Mouse (Mus musculus) testis, adult 2 months (tissue): Measurements from ENCODE around the gene Ndufb8. TPM values are rescaled to one million over a fixed set of nuclear protein-coding genes. Genes with fewer than 3 reads are reported as not detected.

Source experiments
- H3K27ac ChIP-seq: fragments of 200-500 bp; 2 replicates; pipeline ENCODE4 v1.5.1; 2012; ENCODE audit warnings: low read depth, low read length; ENCODE audit not compliant: control insufficient read depth, insufficient read depth
- H3K27me3 ChIP-seq: fragments of 200-500 bp; 2 replicates; pipeline ENCODE4 v1.6.1; 2012; ENCODE audit warnings: mild to moderate bottlenecking, low read length, moderate library complexity; ENCODE audit not compliant: control insufficient read depth, insufficient read depth
- H3K36me3 ChIP-seq: fragments of 200-500 bp; 2 replicates; pipeline ENCODE4 v1.6.1; 2012; ENCODE audit warnings: mild to moderate bottlenecking, low read length; ENCODE audit not compliant: control insufficient read depth, insufficient read depth
- H3K4me1 ChIP-seq: fragments of 200-500 bp; 2 replicates; pipeline ENCODE4 v1.6.1; 2012; ENCODE audit warnings: low read length; ENCODE audit not compliant: control insufficient read depth, insufficient read depth
- H3K4me3 ChIP-seq: fragments of 200-500 bp; 2 replicates; pipeline ENCODE4 v1.5.1; 2012; ENCODE audit warnings: low read depth, mild to moderate bottlenecking, low read length, moderate library complexity, mixed read lengths; ENCODE audit not compliant: control insufficient read depth
- CTCF ChIP-seq: fragments of 200-500 bp; IDR thresholded peaks from 2 replicates; pipeline ENCODE4 v1.5.1; 2012; ENCODE audit warnings: low read depth, mild to moderate bottlenecking, inconsistent platforms, low read length, moderate library complexity; ENCODE audit not compliant: control insufficient read depth, insufficient read depth, insufficient replicate concordance
- POLR2A ChIP-seq: fragments of 200-500 bp; IDR thresholded peaks from 2 replicates; pipeline ENCODE4 v1.6.1; 2012; ENCODE audit warnings: low read depth, mild to moderate bottlenecking, inconsistent platforms, low read length, moderate library complexity; ENCODE audit not compliant: control insufficient read depth
- polyA plus RNA-seq: library from polyadenylated mRNA; depleted of rRNA; stranded (reverse); fragments of >200 nt; gene quantifications from 2 replicates; pipeline ENCODE4 v1.2.3, GENCODE M21; 2012

Ndufb8 gene
- polyA plus RNA-seq, 1 experiment: 616 TPM

DNA sequence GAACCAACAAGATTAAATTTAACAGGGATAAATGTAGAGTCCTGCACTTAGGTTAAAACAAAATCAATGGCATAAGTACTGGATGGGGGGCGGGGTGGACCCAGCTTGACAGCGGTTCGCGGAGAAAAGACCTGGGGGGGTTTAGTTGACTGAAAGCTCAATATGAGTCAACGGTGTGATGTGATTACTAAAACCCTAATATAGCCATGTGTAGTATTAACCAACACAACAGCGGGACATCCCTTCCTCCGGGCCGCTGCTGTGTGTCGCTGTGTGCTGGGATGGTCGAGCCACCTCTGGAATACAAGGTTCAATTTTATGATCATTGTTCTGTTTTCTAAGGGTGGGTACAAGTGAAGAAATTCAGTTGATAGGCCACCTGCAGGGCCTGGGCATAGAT, 26.9 kb upstream of the Ndufb8 start:
- no peaks in the 10 kb centered on the region for H3K36me3 ChIP-seq
- H3K4me3 ChIP-seq: no peak overlapping the region
- H3K27me3 ChIP-seq: no peaks in the 10 kb centered on the region
- no peaks in the 10 kb centered on the region for H3K4me1 ChIP-seq
- TF ChIP-seq CTCF (no peak), POLR2A (no peak)
- no peak overlapping the region for H3K27ac ChIP-seq

DNA sequence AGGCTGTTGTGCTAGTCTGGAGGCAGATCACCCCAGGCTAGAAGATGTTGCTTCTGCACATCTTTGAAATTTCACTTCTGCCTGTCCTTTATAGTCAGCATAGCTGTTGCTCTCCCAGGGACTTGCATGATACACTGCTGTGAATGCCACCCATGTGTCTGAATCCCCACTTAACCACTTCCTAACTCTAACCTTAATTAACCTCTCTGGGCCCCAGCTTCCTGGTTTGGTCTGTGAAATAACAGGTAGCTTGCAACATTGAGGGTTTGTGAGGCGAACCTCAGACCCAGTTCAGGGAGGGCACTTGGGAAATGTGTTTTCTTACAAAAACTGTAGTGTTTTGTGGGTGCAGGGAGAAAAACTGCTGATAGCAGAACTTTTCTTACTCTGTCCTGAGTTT, 22.8 kb upstream of the Ndufb8 start:
- TF ChIP-seq CTCF (no peak), POLR2A (no peak)
- Histone ChIP-seq H3K27me3 (no peaks in the 10 kb centered on the region), H3K4me3 (no peak overlapping the region), H3K4me1 (no peaks in the 10 kb centered on the region), H3K27ac (no peak overlapping the region), H3K36me3 (no peaks in the 10 kb centered on the region)

DNA sequence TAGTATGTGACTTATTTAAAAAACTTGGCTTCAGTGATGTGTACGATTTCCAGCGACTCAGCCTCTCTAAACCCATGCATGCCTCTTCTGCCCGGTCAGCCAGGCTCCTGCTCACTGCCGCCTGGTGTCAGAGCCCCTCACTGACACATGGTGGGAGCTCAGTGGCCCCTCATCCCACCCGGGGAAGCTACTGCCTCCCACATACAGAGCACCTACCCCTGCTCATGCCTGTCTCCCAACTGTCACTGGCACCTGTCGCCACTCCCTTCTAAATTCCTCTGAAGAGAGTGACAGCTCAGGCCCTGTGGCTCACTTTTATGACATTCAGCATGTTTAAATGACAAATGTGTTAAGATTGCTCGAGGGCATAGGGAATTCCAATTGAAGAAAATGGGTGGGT, 21.0 kb upstream of the Ndufb8 start:
- no peak for TF ChIP-seq CTCF
- TF ChIP-seq POLR2A: no peak
- Histone ChIP-seq H3K27ac (no peak overlapping the region), H3K4me1 (no peaks in the 10 kb centered on the region), H3K36me3 (peaks cover 1% of the 10 kb centered on the region; the same call in 1 of the 2 replicates), H3K4me3 (no peak overlapping the region), H3K27me3 (no peaks in the 10 kb centered on the region)

DNA sequence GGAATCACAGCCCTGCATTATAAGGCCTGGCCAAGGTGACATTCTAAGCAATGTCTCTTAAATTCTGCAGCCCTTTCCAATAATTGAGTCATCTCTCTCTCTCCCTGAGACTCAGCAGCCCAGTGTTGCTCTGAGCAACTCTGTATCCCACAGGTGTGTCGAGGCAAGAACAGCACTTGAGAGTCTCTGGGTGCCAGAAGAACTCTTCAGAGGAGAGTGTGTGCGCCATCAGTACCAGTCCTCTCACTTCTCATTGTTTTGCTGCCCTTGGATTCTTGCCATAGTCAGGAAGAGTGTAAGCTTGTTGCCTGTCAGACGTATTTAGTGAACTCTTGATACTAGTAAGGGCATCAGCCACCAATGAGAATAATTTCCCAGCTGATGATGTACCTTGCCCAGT, 12.5 kb upstream of the Ndufb8 start:
- Histone ChIP-seq H3K4me3 (no peak overlapping the region), H3K4me1 (peaks cover 2% of the 10 kb centered on the region), H3K36me3 (peaks cover 6% of the 10 kb centered on the region), H3K27ac (no peak overlapping the region), H3K27me3 (no peaks in the 10 kb centered on the region)
- no peak for TF ChIP-seq POLR2A
- TF ChIP-seq CTCF: no peak

DNA sequence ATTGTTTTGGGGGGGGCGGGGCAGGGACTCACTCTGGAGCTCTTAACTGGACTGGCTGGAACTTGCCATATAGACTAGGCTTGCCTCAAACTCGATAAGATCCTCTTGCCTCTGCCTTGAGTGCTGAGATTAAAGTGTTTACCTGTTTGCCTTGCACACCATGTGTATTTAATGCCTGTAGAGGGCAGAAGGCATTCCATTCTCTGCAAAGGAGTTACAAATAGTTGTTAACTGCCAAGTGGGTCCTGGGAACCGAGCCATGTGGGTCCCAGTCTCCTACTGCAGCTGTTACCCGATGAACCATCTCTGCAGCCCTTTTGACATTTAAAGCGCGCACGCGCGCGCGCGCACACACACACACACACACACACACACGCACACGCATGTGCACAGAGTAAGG, 8.8 kb upstream of the Ndufb8 start:
- Histone ChIP-seq H3K36me3 (peaks cover 1% of the 10 kb centered on the region; the same call in 1 of the 2 replicates), H3K4me1 (peaks cover 2% of the 10 kb centered on the region), H3K4me3 (no peak overlapping the region), H3K27ac (no peak overlapping the region), H3K27me3 (no peaks in the 10 kb centered on the region)
- TF ChIP-seq POLR2A (no peak), CTCF (no peak)

DNA sequence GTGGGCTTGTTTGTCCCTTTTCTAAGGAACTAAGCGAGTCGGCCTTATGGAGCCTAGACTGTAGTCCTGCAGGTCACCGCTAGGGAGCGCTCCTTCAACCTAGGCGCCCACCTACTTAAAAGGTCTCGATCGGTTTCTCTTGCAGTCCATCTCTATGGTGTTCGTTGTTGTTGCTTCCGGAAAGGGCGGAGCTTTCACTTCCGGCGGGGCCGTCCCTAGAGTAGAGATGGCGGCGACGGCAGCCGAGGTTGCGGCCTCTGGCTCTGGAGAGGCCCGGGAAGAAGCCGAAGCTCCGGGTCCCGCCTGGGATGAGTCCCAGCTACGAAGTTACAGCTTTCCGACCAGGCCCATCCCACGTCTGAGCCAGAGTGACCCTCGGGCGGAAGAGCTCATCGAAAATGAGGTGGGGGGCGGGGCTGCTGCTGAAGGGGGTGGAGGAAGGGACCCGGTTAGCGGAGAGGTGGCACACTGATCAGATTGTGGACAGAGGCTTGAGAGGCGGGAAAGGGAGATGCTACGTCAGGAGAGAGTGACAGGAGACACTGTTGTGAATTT, 7.5 kb upstream of the Ndufb8 start, which contains the start of gene Hif1an:
Hif1an (plus strand) TSS at position 199 of the 555 bp plus-strand sequence.
- TF ChIP-seq POLR2A (peak; percentile 87), CTCF (peak; percentile 96)
- Histone ChIP-seq H3K4me3 (peak within 1 kb of the TSS; percentile 93), H3K27me3 (no peaks in the 10 kb centered on the region), H3K36me3 (peaks cover 1% of the 10 kb centered on the region; the same call in 1 of the 2 replicates), H3K27ac (peak within 1 kb of the TSS; percentile 79; the same call in 1 of the 2 replicates), H3K4me1 (peaks cover 2% of the 10 kb centered on the region)

DNA sequence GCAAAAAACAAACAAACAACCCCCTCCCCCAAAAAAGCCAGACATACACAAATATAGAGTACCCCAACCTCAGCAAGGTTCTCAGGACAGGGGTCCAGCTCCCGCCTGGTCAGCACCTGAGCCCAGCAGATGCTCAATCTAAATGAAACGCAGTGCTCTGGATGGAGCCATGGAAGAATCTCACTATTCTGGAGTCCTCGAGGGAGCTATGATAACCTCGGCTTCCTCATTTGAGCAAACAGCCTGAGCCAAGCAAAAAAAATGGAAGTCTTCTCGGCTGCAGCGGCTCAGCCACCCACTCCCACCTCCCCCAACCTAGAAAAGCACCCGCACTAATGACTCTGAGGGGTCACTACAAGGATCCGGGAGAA, 765 bp downstream of the Ndufb8 start:
- Histone ChIP-seq H3K27me3 (no peaks in the 10 kb centered on the region), H3K27ac (no peak overlapping the region), H3K4me3 (peak overlapping the region; percentile 96), H3K36me3 (peaks cover 2% of the 10 kb centered on the region; the same call in 1 of the 2 replicates), H3K4me1 (peaks cover 4% of the 10 kb centered on the region)
- TF ChIP-seq CTCF (no peak), POLR2A (no peak)
